ENCODE assay signal across 8 mouse cellular contexts in the genomic region with DNA sequence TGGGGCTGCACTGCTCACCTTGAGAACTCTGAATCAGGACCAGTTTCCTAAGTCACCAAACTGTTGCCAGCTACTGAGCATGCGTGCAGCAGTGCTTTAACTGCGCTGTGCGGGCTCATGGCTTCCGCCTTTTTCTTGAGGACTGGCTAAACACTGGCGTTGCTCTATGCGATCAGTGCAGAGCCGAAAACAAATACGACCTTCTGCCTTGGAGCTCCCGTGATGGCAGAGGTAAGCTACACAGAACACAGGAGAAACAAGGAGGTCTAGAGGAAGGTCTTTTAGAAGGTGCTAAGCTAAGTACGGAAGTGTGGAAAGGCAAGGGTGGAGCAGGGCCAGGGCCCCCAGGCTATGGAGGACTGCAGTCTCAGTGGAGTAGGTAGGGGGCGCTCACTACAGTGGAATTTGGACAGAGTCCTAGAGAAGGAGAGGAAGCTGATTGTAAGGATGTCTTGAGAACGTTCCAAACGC. TPM values are rescaled to one million over a fixed set of nuclear protein-coding genes. Genes with fewer than 3 reads are reported as not detected.
DNase-seq lines count a peak whose midpoint lies in the region; ATAC-seq and TF ChIP-seq lines count a peak whose summit lies in the region.

No protein-coding gene starts in this region.

- no peak overlapping the region for H3K9ac ChIP-seq in heart, embryonic 11.5 days (ENCODE audit: low read depth, low read length)
- peak overlapping the region; percentile 29; the same call in 1 of the 2 replicates for H3K9ac ChIP-seq in stomach, embryonic 16.5 days (ENCODE audit: low read length)

- H3K4me1 ChIP-seq in bone marrow, adult 2 months (ENCODE audit: control insufficient read depth, insufficient read depth, low read length), result no peaks in the 10 kb centered on the region; the same call in 1 of the 2 replicates
- H3K4me1 ChIP-seq in heart, embryonic 11.5 days (ENCODE audit: control insufficient read depth, insufficient read depth, low read length), result peaks cover 14% of the 10 kb centered on the region
- peaks cover 12% of the 10 kb centered on the region for H3K4me1 ChIP-seq in stomach, embryonic 16.5 days (ENCODE audit: control insufficient read depth, insufficient read depth, low read length)

- peak; percentile 55; the same call in 1 of the 2 replicates for TF ChIP-seq CTCF in bone marrow, adult 2 months (IDR thresholded peaks at IDR 0.05; ENCODE audit: control insufficient read depth, insufficient read depth, low read length)

- no peak for ATAC-seq in heart, embryonic 11.5 days (replicated peaks; ENCODE audit: insufficient number of reproducible peaks, low FRiP score, low TSS enrichment)
- peak; percentile 87; the same call in 1 of the 2 replicates for ATAC-seq in stomach, embryonic 16.5 days (ENCODE audit: insufficient read depth, low FRiP score)

- no peaks in the 10 kb centered on the region for H3K9me3 ChIP-seq in heart, embryonic 11.5 days (replicated peaks; ENCODE audit: control insufficient read depth, low read length)
- no peaks in the 10 kb centered on the region for H3K9me3 ChIP-seq in stomach, embryonic 16.5 days (replicated peaks; ENCODE audit: control insufficient read depth, low read length)

- H3K4me2 ChIP-seq in heart, embryonic 11.5 days, result peak overlapping the region; percentile 52
- peak overlapping the region; percentile 40 for H3K4me2 ChIP-seq in stomach, embryonic 16.5 days (ENCODE audit: low read depth, low read length)

- TF ChIP-seq POLR2A in bone marrow, adult 2 months (IDR thresholded peaks at IDR 0.05; ENCODE audit: borderline replicate concordance, control insufficient read depth, low read depth, low read length), result no peak

- DNase-seq in heart, adult 11 months, result peak; percentile 84
- DNase-seq in heart, adult 8-10 months (ENCODE audit: low spot score), result no peak
- DNase-seq in kidney, postnatal 10 days, result peak; percentile 67
- DNase-seq in lung, postnatal 4 days, result peak; percentile 46 to 58
- no peak for DNase-seq in right cerebral cortex, postnatal 25 days

- peak overlapping the region; percentile 59 for H3K4me3 ChIP-seq in bone marrow, adult 2 months (replicated peaks; ENCODE audit: control insufficient read depth, low read depth, low read length)
- no peak overlapping the region for H3K4me3 ChIP-seq in heart, embryonic 11.5 days (ENCODE audit: low read depth, low read length)
- H3K4me3 ChIP-seq in stomach, embryonic 16.5 days (replicated peaks; ENCODE audit: low read length), result peak overlapping the region; percentile 18

- H3K36me3 ChIP-seq in heart, embryonic 11.5 days (ENCODE audit: control insufficient read depth, insufficient read depth, low read length), result peaks cover 3% of the 10 kb centered on the region; the same call in 1 of the 2 replicates
- H3K36me3 ChIP-seq in stomach, embryonic 16.5 days (ENCODE audit: control insufficient read depth, insufficient read depth, low read length), result no peaks in the 10 kb centered on the region

- WGBS in bone marrow, adult 2 months, result 55% methylated on average over 13 of the region's 13 CpGs
- WGBS in heart, embryonic 11.5 days (ENCODE audit: insufficient replicate concordance), result 40% methylated on average over 13 of the region's 13 CpGs
- 40% methylated on average over 13 of the region's 13 CpGs for WGBS in stomach, embryonic 16.5 days

- H3K27me3 ChIP-seq in heart, embryonic 11.5 days (ENCODE audit: control insufficient read depth, insufficient read depth, low read length), result no peaks in the 10 kb centered on the region
- no peaks in the 10 kb centered on the region for H3K27me3 ChIP-seq in stomach, embryonic 16.5 days (ENCODE audit: control insufficient read depth, insufficient read depth, low read length)

- H3K27ac ChIP-seq in bone marrow, adult 2 months (ENCODE audit: control insufficient read depth, insufficient read depth, low read depth, low read length, poor library complexity), result 0 out of 2 replicates have a peak overlapping the region, but pooled peaks have one; percentile 10
- H3K27ac ChIP-seq in heart, embryonic 11.5 days (ENCODE audit: low read depth, low read length), result no peak overlapping the region
- H3K27ac ChIP-seq in stomach, embryonic 16.5 days (ENCODE audit: low read length), result peak overlapping the region; percentile 28

RNA-seq across cellular contexts. Expression of a gene that starts 41.3 kb away (rescaled TPM):
- total RNA-seq in heart, adult 8-10 months (2022), result 100 to 1,000 TPM in 2 of 4 experiments, 10 to 100 TPM in 2; 84.9 to 110 (median 102) TPM
- polyA plus RNA-seq in bone marrow, adult 2 months (2011; ENCODE audit: insufficient read depth, insufficient read length, low replicate concordance, missing spikeins), result 1.8 and 3.7 TPM in 2 replicates
- polyA plus RNA-seq in heart, embryonic 11.5 days (2014; fragmentation: Nextera tagmentation; extraction: Ambion mirVana), result 20.5 and 31.4 TPM in 2 replicates
- polyA plus RNA-seq in stomach, embryonic 16.5 days (2015; fragmentation: Nextera tagmentation; extraction: Ambion mirVana), result 22.6 and 29.6 TPM in 2 replicates

Comparison
In these comparisons a context has a peak if more than half of its experiments do, and no peak if none do; other contexts are left out.
1. DNase-seq: peak in heart, adult 11 months (single experiment), kidney, postnatal 10 days (single experiment) and lung, postnatal 4 days (2 of 2); none in heart, adult 8-10 months (single experiment) and right cerebral cortex, postnatal 25 days (single experiment).